Mouse (Mus musculus): Measurements from ENCODE around the gene Tshz2.

GRCm38 (mm10) chr2:170101932-170102331 lies 469.1 kb downstream of the Tshz2 start:
- TF ChIP-seq POLR2A (IDR thresholded peaks at IDR 0.05; ENCODE audit: low read depth, low read length) (no peak), CTCF (IDR thresholded peaks at IDR 0.05; ENCODE audit: extremely low read depth, insufficient read length, insufficient replicate concordance, low read depth, low read length) (peak; percentile 7; the same call in 1 of the 2 replicates)

Data from small intestine, adult 2 months (tissue).